Comparison of ENCODE assay signal across 9 mouse cellular contexts in the genomic region with DNA sequence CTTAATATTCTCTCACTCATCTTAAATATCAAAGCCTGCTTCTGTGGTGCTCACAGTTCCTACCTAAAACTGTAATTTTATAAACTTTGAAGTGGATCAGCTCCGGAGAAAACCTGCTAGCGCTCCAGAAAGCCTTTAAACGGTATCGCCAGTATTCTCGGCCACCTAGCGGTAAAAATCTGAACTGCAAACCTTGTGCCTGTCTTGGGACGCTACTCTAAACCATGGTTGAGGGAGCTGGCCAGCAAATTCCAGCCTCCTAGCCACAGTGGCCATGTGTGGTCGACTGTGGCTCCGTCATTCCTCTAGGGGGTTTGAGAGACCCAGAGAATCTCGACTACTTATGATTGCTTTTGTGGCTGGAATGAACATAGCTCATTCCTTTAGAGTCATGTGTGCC. TPM values are rescaled to one million over a fixed set of nuclear protein-coding genes. Genes with fewer than 3 reads are reported as not detected.
DNase-seq lines count a peak whose midpoint lies in the region; ATAC-seq and TF ChIP-seq lines count a peak whose summit lies in the region.
"Had no signal": no experiment of that assay in that cellular context is flagged by ENCODE, and none has a peak within 500 bp of the region (broad histone marks: within the 10 kb centered on the region; RNA-seq: fewer than 3 reads in every experiment).

No protein-coding gene starts in this region.

- H3K9me3 ChIP-seq in liver, embryonic 12.5 days (replicated peaks), result no peaks in the 10 kb centered on the region
- no peaks in the 10 kb centered on the region for H3K9me3 ChIP-seq in stomach, postnatal 0 days (ENCODE audit: control insufficient read depth, low read length)
- H3K9me3 ChIP-seq: embryonic facial prominence, embryonic 13.5 days had no signal

- DNase-seq in B cell, adult 2 months, result peak; percentile 80
- peak; percentile 91 for DNase-seq in adrenal gland, postnatal 10 days
- DNase-seq in embryo, embryonic 11.5 days (ENCODE audit: low read depth, low spot score), result peak; percentile 80
- DNase-seq in kidney, postnatal 14 days, result peak; percentile 88
- DNase-seq in neural tube, embryonic 10.5 days (ENCODE audit: extremely low spot score, low spot score), result peak; percentile 89
- peak; percentile 82 for DNase-seq in stomach, postnatal 0 days (ENCODE audit: low spot score)

- no peak overlapping the region for H3K27ac ChIP-seq in liver, embryonic 12.5 days
- H3K27ac ChIP-seq in stomach, postnatal 0 days (replicated peaks), result no peak overlapping the region
- H3K27ac ChIP-seq: embryonic facial prominence, embryonic 13.5 days had no signal

- no peak overlapping the region for H3K9ac ChIP-seq in liver, embryonic 12.5 days
- H3K9ac ChIP-seq in stomach, postnatal 0 days (ENCODE audit: low read length), result no peak overlapping the region
- H3K9ac ChIP-seq: embryonic facial prominence, embryonic 13.5 days had no signal

- TF ChIP-seq EP300 in stomach, postnatal 0 days (optimal IDR thresholded peaks at IDR 0.05), result no peak

- H3K4me3 ChIP-seq in liver, embryonic 12.5 days, result no peak overlapping the region
- no peak overlapping the region for H3K4me3 ChIP-seq in stomach, postnatal 0 days (ENCODE audit: low read depth, low read length)
- H3K4me3 ChIP-seq: embryonic facial prominence, embryonic 13.5 days had no signal

- 9% methylated on average over 10 of the region's 10 CpGs for WGBS in liver, embryonic 12.5 days (ENCODE audit: insufficient replicate concordance)
- WGBS in stomach, postnatal 0 days, result 5% methylated on average over 10 of the region's 10 CpGs

- TF ChIP-seq CTCF in stomach, postnatal 0 days (IDR thresholded peaks at IDR 0.05; ENCODE audit: low read depth), result peak; percentile 86

- H3K4me2 ChIP-seq in liver, embryonic 12.5 days, result no peak overlapping the region
- H3K4me2 ChIP-seq in stomach, postnatal 0 days (replicated peaks; ENCODE audit: low read depth), result no peak overlapping the region
- H3K4me2 ChIP-seq: embryonic facial prominence, embryonic 13.5 days had no signal

- ATAC-seq in granulocyte monocyte progenitor cell, adult 5-6 weeks (replicated peaks; ENCODE audit: poor library complexity, severe bottlenecking), result peak; percentile 83
- ATAC-seq in liver, embryonic 12.5 days, result 0 out of 2 replicates have a peak, but pooled peaks have one; percentile 42
- peak; percentile 75; the same call in 1 of the 2 replicates for ATAC-seq in stomach, postnatal 0 days (ENCODE audit: low FRiP score, low TSS enrichment)

- H3K36me3 ChIP-seq in liver, embryonic 12.5 days, result peaks cover 12% of the 10 kb centered on the region
- peaks cover 4% of the 10 kb centered on the region; the same call in 1 of the 2 replicates for H3K36me3 ChIP-seq in stomach, postnatal 0 days (ENCODE audit: control insufficient read depth, insufficient read depth, low read length)

- H3K27me3 ChIP-seq in liver, embryonic 12.5 days (replicated peaks), result no peaks in the 10 kb centered on the region
- no peaks in the 10 kb centered on the region for H3K27me3 ChIP-seq in stomach, postnatal 0 days (ENCODE audit: control insufficient read depth, insufficient read depth, low read length)
- H3K27me3 ChIP-seq: embryonic facial prominence, embryonic 13.5 days had no signal

- no peaks in the 10 kb centered on the region for H3K4me1 ChIP-seq in liver, embryonic 12.5 days
- no peaks in the 10 kb centered on the region for H3K4me1 ChIP-seq in stomach, postnatal 0 days (replicated peaks; ENCODE audit: control insufficient read depth, insufficient read depth)
- H3K4me1 ChIP-seq: embryonic facial prominence, embryonic 13.5 days had no signal

RNA-seq across cellular contexts. Expression of a gene that starts 25.4 kb away (rescaled TPM):
- 10 to 100 TPM; 21.6 to 22.4 TPM for total RNA-seq in adrenal gland, postnatal 10 days (2021)
- 6.5 and 14.0 TPM in 2 replicates for total RNA-seq in granulocyte monocyte progenitor cell, adult 5-6 weeks (2014; fragmentation: Nextera tagmentation)
- 5.9 and 7.7 TPM in 2 replicates for total RNA-seq in granulocyte monocyte progenitor cell, adult 5-6 weeks (2017)
- 3.6 and 4.1 TPM in 2 replicates for polyA plus RNA-seq in liver, embryonic 12.5 days (2016; fragmentation: Nextera tagmentation; extraction: Ambion mirVana)
- polyA plus RNA-seq in stomach, postnatal 0 days (2015; fragmentation: Nextera tagmentation; extraction: Ambion mirVana), result 4.0 and 4.5 TPM in 2 replicates

RNA-seq across cellular contexts. Expression of a gene that starts 29.7 kb away (rescaled TPM):
- total RNA-seq in adrenal gland, postnatal 10 days (2021), result under 1 TPM in 1 of 2 experiments, not detected in 1; 0.51 TPM
- total RNA-seq in granulocyte monocyte progenitor cell, adult 5-6 weeks (2014; fragmentation: Nextera tagmentation), result not detected in 2 replicates
- not detected in 2 replicates for total RNA-seq in granulocyte monocyte progenitor cell, adult 5-6 weeks (2017)
- 0.11 and 0.16 TPM in 2 replicates for polyA plus RNA-seq in liver, embryonic 12.5 days (2016; fragmentation: Nextera tagmentation; extraction: Ambion mirVana)
- polyA plus RNA-seq in stomach, postnatal 0 days (2015; fragmentation: Nextera tagmentation; extraction: Ambion mirVana), result 2.4 and 3.2 TPM in 2 replicates
